Comparison of ENCODE assay signal across 9 mouse cellular contexts in the genomic region with DNA sequence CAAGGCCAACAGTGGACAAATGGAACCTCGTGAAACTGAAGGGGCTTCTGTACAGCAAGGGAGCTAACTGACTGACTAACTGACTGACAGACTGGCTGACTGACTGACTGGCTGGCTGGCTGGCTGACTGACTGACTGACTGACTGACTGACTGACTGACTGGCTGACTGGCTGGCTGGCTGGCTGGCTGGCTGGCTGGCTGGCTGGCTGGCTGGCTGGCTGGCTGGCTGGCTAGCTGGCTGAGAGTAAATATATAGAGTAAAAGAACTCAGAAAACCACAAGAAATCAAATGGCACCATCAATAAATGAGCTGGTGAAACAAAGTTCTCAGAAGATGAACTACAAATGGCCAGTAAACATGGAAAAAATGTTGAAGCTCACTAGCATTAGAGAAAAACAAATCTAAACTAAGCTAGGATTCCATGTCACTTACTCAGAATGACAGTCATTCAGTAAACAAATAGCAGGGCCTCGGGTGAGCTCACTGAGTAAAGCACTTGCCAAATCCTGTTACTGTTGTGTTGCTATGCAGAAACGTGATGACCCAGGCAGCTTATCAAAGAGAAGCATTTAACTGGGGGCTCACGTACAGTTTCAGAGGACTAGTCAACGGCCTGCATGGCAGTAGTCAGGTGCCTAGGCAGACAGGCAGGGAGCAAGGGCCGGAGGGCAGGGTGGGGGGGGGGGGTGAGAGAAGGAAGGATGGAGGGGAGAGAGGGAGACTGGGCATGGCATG.
DNase-seq lines count a peak whose midpoint lies in the region; ATAC-seq and TF ChIP-seq lines count a peak whose summit lies in the region.
"Had no signal": no experiment of that assay in that cellular context is flagged by ENCODE, and none has a peak within 500 bp of the region (broad histone marks: within the 10 kb centered on the region; RNA-seq: fewer than 3 reads in every experiment).

No protein-coding gene starts in this region.

- H3K9me3 ChIP-seq in intestine, embryonic 14.5 days (ENCODE audit: control insufficient read depth, low read length) = no peaks in the 10 kb centered on the region
- no peaks in the 10 kb centered on the region for H3K9me3 ChIP-seq in intestine, embryonic 15.5 days
- H3K9me3 ChIP-seq in hindbrain, embryonic 14.5 days (ENCODE audit: control insufficient read depth, low read length) = no peaks in the 10 kb centered on the region
- no peaks in the 10 kb centered on the region for H3K9me3 ChIP-seq in midbrain, embryonic 13.5 days
- H3K9me3 ChIP-seq: midbrain, embryonic 12.5 days had no signal

- ATAC-seq in intestine, embryonic 14.5 days (replicated peaks; ENCODE audit: low FRiP score, low TSS enrichment, low read depth) = no peak
- ATAC-seq in intestine, embryonic 15.5 days = no peak
- no peak for ATAC-seq in hindbrain, embryonic 14.5 days (ENCODE audit: low FRiP score)
- peak; percentile 60; the same call in 1 of the 2 replicates for ATAC-seq in midbrain, embryonic 13.5 days

- WGBS in intestine, embryonic 14.5 days = 61% methylated on average over 6 of the region's 6 CpGs
- whole genome bisulfite sequencing in intestine, embryonic 15.5 days = 54% methylated on average over 6 of the region's 6 CpGs
- 44% methylated on average over 6 of the region's 6 CpGs for WGBS in hindbrain, embryonic 14.5 days
- WGBS in midbrain, embryonic 13.5 days = 36% methylated on average over 6 of the region's 6 CpGs

- no peak overlapping the region for H3K4me3 ChIP-seq in intestine, embryonic 14.5 days (ENCODE audit: low read depth, low read length)
- no peak overlapping the region for H3K4me3 ChIP-seq in intestine, embryonic 15.5 days (replicated peaks)
- H3K4me3 ChIP-seq in embryonic fibroblast, embryonic 13.5 days (ENCODE audit: insufficient read depth, low read length) = no peak overlapping the region
- no peak overlapping the region for H3K4me3 ChIP-seq in hindbrain, embryonic 14.5 days (replicated peaks; ENCODE audit: low read length)
- H3K4me3 ChIP-seq in midbrain, embryonic 13.5 days (replicated peaks) = no peak overlapping the region
- H3K4me3 ChIP-seq: midbrain, embryonic 12.5 days had no signal

- H3K4me1 ChIP-seq in intestine, embryonic 14.5 days (replicated peaks; ENCODE audit: control insufficient read depth, insufficient read depth, low read length) = peaks cover 21% of the 10 kb centered on the region
- peaks cover 4% of the 10 kb centered on the region; the same call in 1 of the 2 replicates for H3K4me1 ChIP-seq in intestine, embryonic 15.5 days (replicated peaks)
- H3K4me1 ChIP-seq in embryonic fibroblast, embryonic 13.5 days (ENCODE audit: control insufficient read depth, insufficient read depth, low read length) = peaks cover 8% of the 10 kb centered on the region
- peaks cover 36% of the 10 kb centered on the region for H3K4me1 ChIP-seq in hindbrain, embryonic 14.5 days (replicated peaks; ENCODE audit: control insufficient read depth, insufficient read depth, low read length)
- H3K4me1 ChIP-seq in midbrain, embryonic 13.5 days (replicated peaks) = peaks cover 48% of the 10 kb centered on the region

- TF ChIP-seq CTCF in embryonic fibroblast, embryonic 13.5 days (IDR thresholded peaks at IDR 0.05; ENCODE audit: borderline replicate concordance, insufficient read depth, low read length) = no peak

- TF ChIP-seq POLR2A in embryonic fibroblast, embryonic 13.5 days (IDR thresholded peaks at IDR 0.05; ENCODE audit: low read depth, low read length) = no peak

- H3K27ac ChIP-seq in intestine, embryonic 14.5 days (ENCODE audit: low read depth) = no peak overlapping the region
- no peak overlapping the region for H3K27ac ChIP-seq in intestine, embryonic 15.5 days
- peak overlapping the region; percentile 38; the same call in 1 of the 2 replicates for H3K27ac ChIP-seq in embryonic fibroblast, embryonic 13.5 days (ENCODE audit: insufficient read depth, low read length)
- H3K27ac ChIP-seq in hindbrain, embryonic 14.5 days = peak overlapping the region; percentile 26; the same call in 1 of the 2 replicates
- peak overlapping the region; percentile 1; the same call in 1 of the 2 replicates for H3K27ac ChIP-seq in midbrain, embryonic 13.5 days
- H3K27ac ChIP-seq: midbrain, embryonic 12.5 days had no signal

- no peak overlapping the region for H3K4me2 ChIP-seq in intestine, embryonic 14.5 days (ENCODE audit: low read length)
- H3K4me2 ChIP-seq in intestine, embryonic 15.5 days (replicated peaks) = no peak overlapping the region
- H3K4me2 ChIP-seq in hindbrain, embryonic 14.5 days (replicated peaks) = no peak overlapping the region
- no peak overlapping the region for H3K4me2 ChIP-seq in midbrain, embryonic 13.5 days (replicated peaks)
- H3K4me2 ChIP-seq: midbrain, embryonic 12.5 days had no signal

- peak; percentile 9 for DNase-seq in intestine, embryonic 14.5 days (ENCODE audit: low spot score)
- DNase-seq in hindbrain, embryonic 14.5 days (ENCODE audit: low spot score) = no peak
- DNase-seq in layer of hippocampus, adult 9-10 months (ENCODE audit: low spot score) = no peak
- DNase-seq in spleen, postnatal 4 days (ENCODE audit: low spot score in 2 of 2) = no peak
- DNase-seq: cerebellum, adult 9-11 months had no signal

- H3K9ac ChIP-seq in intestine, embryonic 14.5 days (ENCODE audit: low read length) = no peak overlapping the region
- no peak overlapping the region for H3K9ac ChIP-seq in intestine, embryonic 15.5 days
- no peak overlapping the region for H3K9ac ChIP-seq in hindbrain, embryonic 14.5 days
- H3K9ac ChIP-seq in midbrain, embryonic 13.5 days (replicated peaks) = no peak overlapping the region
- H3K9ac ChIP-seq: midbrain, embryonic 12.5 days had no signal

- no peaks in the 10 kb centered on the region for H3K36me3 ChIP-seq in intestine, embryonic 14.5 days (ENCODE audit: control insufficient read depth, insufficient read depth, low read length)
- no peaks in the 10 kb centered on the region for H3K36me3 ChIP-seq in intestine, embryonic 15.5 days
- no peaks in the 10 kb centered on the region for H3K36me3 ChIP-seq in hindbrain, embryonic 14.5 days (replicated peaks; ENCODE audit: control insufficient read depth, insufficient read depth)
- H3K36me3 ChIP-seq in midbrain, embryonic 13.5 days = no peaks in the 10 kb centered on the region
- H3K36me3 ChIP-seq: midbrain, embryonic 12.5 days had no signal

- H3K27me3 ChIP-seq in intestine, embryonic 14.5 days (replicated peaks; ENCODE audit: control insufficient read depth, insufficient read depth, low read length) = no peaks in the 10 kb centered on the region
- no peaks in the 10 kb centered on the region for H3K27me3 ChIP-seq in intestine, embryonic 15.5 days (replicated peaks)
- no peaks in the 10 kb centered on the region for H3K27me3 ChIP-seq in hindbrain, embryonic 14.5 days (ENCODE audit: control insufficient read depth, insufficient read depth, low read length)
- no peaks in the 10 kb centered on the region for H3K27me3 ChIP-seq in midbrain, embryonic 13.5 days
- H3K27me3 ChIP-seq: midbrain, embryonic 12.5 days had no signal

Comparison
In these comparisons a context has a peak if more than half of its experiments do, and no peak if none do; other contexts are left out.
1. H3K27ac ChIP-seq: peak in embryonic fibroblast, embryonic 13.5 days (single experiment), hindbrain, embryonic 14.5 days (single experiment) and midbrain, embryonic 13.5 days (single experiment); none in intestine, embryonic 14.5 days (single experiment) and intestine, embryonic 15.5 days (single experiment).